Mouse (Mus musculus): ENCODE data around the gene Ucn2.

DNA sequence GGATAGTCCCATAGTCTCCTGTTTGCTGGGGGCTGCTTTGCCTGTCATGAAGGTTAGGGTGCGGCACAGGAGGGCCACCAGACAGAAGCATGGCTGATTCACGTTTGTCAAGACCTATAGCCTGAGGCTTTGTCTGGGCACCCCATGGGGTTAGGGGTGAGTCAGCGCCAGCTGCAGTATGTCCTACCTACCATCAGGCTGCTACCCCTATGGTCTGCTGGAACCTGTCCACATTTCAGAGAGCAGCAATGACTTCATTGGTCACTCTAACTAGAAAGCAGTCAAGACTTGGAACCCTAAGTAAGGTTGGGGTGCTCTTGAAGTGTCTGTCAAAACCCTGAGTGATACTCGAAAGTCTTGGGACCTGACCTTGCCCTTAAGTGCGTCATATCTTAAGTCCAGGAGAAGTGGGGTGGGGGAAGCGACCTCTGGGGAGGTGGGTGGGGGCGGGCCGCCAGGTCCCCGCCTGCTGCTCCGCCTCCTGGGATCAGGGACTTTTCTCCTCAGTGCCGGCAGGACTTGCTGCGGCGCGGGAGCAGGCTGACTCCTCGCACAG, 32.7 kb upstream of the Ucn2 start, which contains the start of gene Col7a1:
- TF ChIP-seq GATA1 (IDR thresholded peaks at IDR 0.05; ENCODE audit: borderline replicate concordance, low read length), result no peak
- TF ChIP-seq FLI1 (IDR thresholded peaks at IDR 0.05; ENCODE audit: low read length), result no peak

All from megakaryocyte, embryonic 14.5 days (primary cell).